Mouse (Mus musculus) neural tube, embryonic 15.5 days (tissue): ENCODE measurements around the gene Mrpl39. TPM values are rescaled to one million over a fixed set of nuclear protein-coding genes. Genes with fewer than 3 reads are reported as not detected.

Experiments used
- ATAC-seq: fragments of 200-750 bp; cut with Nextera tagmentation; 2 replicates; pipeline ENCODE4 v1.8.0; 2017; ENCODE audit warnings: mild to moderate bottlenecking, moderate TSS enrichment, moderate library complexity; ENCODE audit not compliant: low FRiP score
- H3K27ac ChIP-seq: fragments of 300-500 bp; sonication (generic); replicated peaks from 2 replicates; pipeline ENCODE4 v1.5.1; 2015; ENCODE audit warnings: mild to moderate bottlenecking, inconsistent platforms
- H3K27me3 ChIP-seq: fragments of 300-500 bp; sonication (generic); replicated peaks from 2 replicates; pipeline ENCODE4 v1.6.1; 2015; ENCODE audit warnings: inconsistent platforms
- H3K36me3 ChIP-seq: fragments of 300-500 bp; sonication (generic); 2 replicates; pipeline ENCODE4 v1.6.1; 2015; ENCODE audit warnings: inconsistent platforms
- H3K4me1 ChIP-seq: fragments of 300-500 bp; sonication (generic); 2 replicates; pipeline ENCODE4 v1.6.1; 2015; ENCODE audit warnings: inconsistent platforms
- H3K4me2 ChIP-seq: fragments of 300-500 bp; sonication (generic); 2 replicates; pipeline ENCODE4 v1.6.1; 2015; ENCODE audit warnings: inconsistent platforms, mild to moderate bottlenecking, moderate library complexity
- H3K4me3 ChIP-seq: fragments of 300-500 bp; sonication (generic); replicated peaks from 2 replicates; pipeline ENCODE4 v1.5.1; 2015; ENCODE audit warnings: mild to moderate bottlenecking, inconsistent platforms
- H3K9ac ChIP-seq: fragments of 300-500 bp; sonication (generic); replicated peaks from 2 replicates; pipeline ENCODE4 v1.6.1; 2015; ENCODE audit warnings: mild to moderate bottlenecking, inconsistent platforms
- H3K9me3 ChIP-seq: fragments of 300-500 bp; sonication (generic); replicated peaks from 2 replicates; pipeline ENCODE4 v1.6.1; 2016; ENCODE audit warnings: inconsistent platforms
- WGBS: fragments of 180-500 bp; shearing (Covaris S2); methylation state at CpG from one replicate; pipeline ENCODE4 v1.1.7; 2015; ENCODE audit warnings: mixed read lengths; 5-methylcytosine and 5-hydroxymethylcytosine counted together
- polyA plus RNA-seq: library from polyadenylated mRNA; unstranded; fragments of >200 nt; fragmentation: Nextera tagmentation; extraction: Ambion mirVana; gene quantifications from 2 replicates; pipeline ENCODE4 v1.2.1, GENCODE M21; 2015

Mrpl39 gene
- polyA plus RNA-seq, 1 experiment from 2014 or later, result 38.7 TPM

- Histone ChIP-seq H3K9ac (no peak overlapping the region), H3K36me3 (no peaks in the 10 kb centered on the region), H3K4me3 (no peak overlapping the region), H3K4me1 (peaks cover 9% of the 10 kb centered on the region), H3K27me3 (peaks cover 25% of the 10 kb centered on the region), H3K4me2 (no peak overlapping the region), H3K9me3 (no peaks in the 10 kb centered on the region), H3K27ac (no peak overlapping the region)
- 82% methylated on average over 8 of the region's 8 CpGs for WGBS
- no peak for ATAC-seq
These were observed 30.8 kb downstream of the Mrpl39 start for GRCm38 (mm10) chr16:84704661-84705240.

DNA sequence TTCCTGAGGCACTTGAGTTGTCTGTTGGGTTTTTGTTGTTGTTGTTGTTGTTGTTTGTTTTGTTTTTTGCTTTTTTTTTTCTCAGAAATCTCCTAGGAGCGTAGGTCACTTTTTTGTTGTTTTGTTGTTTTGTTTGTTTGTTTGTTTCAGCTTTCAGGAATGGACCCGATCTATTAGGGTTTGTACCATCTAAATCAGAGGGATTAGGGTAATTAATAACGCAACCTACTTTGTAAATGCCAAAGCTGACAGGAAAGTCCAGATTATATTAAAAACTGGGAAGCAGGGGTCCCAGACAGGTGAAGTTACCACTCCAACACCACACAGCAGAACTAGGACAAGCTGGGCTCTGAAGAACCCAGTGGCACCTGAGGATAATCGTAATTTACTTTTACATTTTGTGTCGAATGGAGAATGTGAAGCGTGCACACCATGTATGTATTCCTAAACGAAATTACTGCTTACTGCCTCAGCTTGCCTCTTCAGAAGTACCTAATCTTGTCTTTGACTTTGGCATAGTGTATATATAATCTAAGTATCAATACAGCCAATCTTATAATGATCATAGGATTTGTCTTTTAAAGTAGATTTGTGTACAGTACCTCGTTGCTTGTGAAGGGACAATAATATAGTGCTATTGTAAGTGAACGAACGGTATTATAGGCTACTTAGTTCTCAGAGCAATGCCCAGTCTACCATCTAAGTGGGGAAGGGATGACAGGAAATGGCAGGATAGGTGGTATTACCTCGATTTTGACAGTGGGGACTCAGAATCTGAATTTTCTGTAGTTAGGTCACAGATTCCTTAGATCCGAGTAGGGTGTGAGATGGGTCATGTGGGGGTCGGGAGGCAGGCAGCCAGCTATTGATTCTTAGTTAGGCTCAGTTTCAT is 31.5 kb downstream of the Mrpl39 start:
- Histone ChIP-seq H3K9me3 (no peaks in the 10 kb centered on the region), H3K9ac (no peak overlapping the region), H3K4me2 (peak overlapping the region; percentile 100), H3K4me1 (peaks cover 9% of the 10 kb centered on the region), H3K4me3 (peak overlapping the region; percentile 58), H3K27ac (no peak overlapping the region), H3K36me3 (no peaks in the 10 kb centered on the region), H3K27me3 (peaks cover 25% of the 10 kb centered on the region)
- no peak for ATAC-seq
- 63% methylated on average over 13 of the region's 13 CpGs for WGBS

DNA sequence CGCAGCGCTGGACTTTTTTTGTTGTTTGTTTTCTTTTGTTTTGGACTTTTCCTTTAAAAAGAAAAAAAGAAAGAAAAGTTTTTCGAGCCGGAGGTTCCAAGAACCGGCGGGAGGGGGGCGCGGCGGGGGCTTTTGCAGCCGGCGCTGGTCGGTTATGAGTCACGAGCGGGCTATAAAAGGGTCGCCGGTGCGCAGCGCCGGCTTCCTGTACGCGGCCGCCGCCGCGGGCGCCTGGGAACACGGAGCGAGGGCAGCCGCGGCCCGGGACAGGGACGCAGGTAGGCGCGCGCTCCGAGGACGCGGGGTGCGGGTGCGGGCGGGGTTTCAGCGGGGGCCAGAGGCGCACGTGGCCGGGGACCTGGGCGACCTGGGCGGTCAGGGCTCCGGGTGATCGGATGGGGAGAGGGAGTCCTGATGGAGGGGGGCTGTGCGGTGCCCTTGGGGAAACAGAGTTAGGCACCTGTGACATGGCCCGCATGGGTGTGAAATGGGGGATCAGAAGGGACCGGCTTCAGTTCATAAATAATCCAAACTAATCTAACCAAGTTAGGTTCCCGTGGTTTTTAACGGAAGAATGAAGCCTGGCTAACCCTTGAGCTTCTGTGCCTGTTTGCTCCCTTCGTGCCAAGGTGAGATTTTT is 32.3 kb downstream of the Mrpl39 start:
- no peaks in the 10 kb centered on the region for H3K9me3 ChIP-seq
- H3K4me2 ChIP-seq, result peak overlapping the region; percentile 100
- H3K27me3 ChIP-seq, result peaks cover 25% of the 10 kb centered on the region
- peaks cover 9% of the 10 kb centered on the region for H3K4me1 ChIP-seq
- H3K4me3 ChIP-seq, result peak overlapping the region; percentile 58
- no peaks in the 10 kb centered on the region for H3K36me3 ChIP-seq
- peak; percentile 61; the same call in 1 of the 2 replicates for ATAC-seq
- H3K9ac ChIP-seq, result peak overlapping the region; percentile 57
- H3K27ac ChIP-seq, result no peak overlapping the region
- WGBS, result under 1% methylated on average over 55 of the region's 55 CpGs

DNA sequence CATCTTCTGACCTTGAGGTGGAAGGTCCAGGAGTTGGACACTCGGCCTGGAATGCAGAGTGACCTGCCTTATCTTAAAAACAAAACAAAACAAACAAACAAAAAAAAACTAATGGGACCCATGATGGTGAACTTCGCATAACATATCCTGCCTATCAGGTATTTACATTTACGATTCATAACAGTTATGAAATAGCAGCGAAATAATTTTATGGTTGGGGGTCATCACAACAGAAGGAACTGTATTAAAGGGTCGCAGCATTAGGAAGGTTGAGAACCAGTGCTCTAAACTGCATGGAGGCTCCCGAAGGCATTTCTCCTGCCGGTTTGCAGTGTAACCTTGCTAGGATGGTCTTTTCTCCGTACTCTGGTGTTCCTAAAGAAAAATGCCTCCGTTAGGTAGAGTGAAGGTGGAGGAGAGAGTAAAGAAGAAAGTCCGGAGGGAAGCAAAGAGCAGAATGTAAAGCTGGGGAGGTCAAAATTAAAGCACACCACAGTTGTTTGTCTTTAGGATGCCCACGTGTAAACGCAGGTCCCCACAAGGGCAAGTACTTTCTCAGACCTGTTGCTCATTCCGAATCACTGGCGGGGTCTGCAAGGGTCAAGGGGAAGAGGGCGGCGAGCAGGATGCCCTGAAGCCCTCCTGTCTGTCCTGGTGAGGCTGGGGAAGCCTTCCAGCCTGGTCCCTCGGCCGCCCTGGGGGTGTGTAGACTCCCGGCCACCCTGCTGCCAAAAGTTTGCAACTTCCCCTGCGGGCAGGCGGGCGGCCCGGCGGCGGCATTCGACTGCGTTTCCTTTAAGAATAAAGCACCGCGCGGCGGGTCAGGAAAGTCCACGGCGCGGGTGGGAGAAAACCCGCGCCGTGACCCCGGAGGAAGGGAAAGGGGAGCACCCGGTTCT is 33.1 kb downstream of the Mrpl39 start:
- Histone ChIP-seq H3K4me2 (peak overlapping the region; percentile 100), H3K4me3 (peak overlapping the region; percentile 58), H3K9ac (peak overlapping the region; percentile 57; the same call in 1 of the 2 replicates), H3K27ac (no peak overlapping the region), H3K9me3 (no peaks in the 10 kb centered on the region), H3K36me3 (no peaks in the 10 kb centered on the region), H3K27me3 (peaks cover 25% of the 10 kb centered on the region), H3K4me1 (peaks cover 9% of the 10 kb centered on the region)
- ATAC-seq, result peak; percentile 30; the same call in 1 of the 2 replicates
- WGBS, result 15% methylated on average over 39 of the region's 39 CpGs

- ATAC-seq, result no peak
- peaks cover 9% of the 10 kb centered on the region for H3K4me1 ChIP-seq
- WGBS, result 87% methylated on average over 5 of the region's 5 CpGs
- H3K36me3 ChIP-seq, result no peaks in the 10 kb centered on the region
- H3K27me3 ChIP-seq, result peaks cover 25% of the 10 kb centered on the region
- H3K4me2 ChIP-seq, result no peak overlapping the region
- H3K27ac ChIP-seq, result no peak overlapping the region
- no peaks in the 10 kb centered on the region for H3K9me3 ChIP-seq
- no peak overlapping the region for H3K9ac ChIP-seq
- no peak overlapping the region for H3K4me3 ChIP-seq
These were observed 34.5 kb downstream of the Mrpl39 start for GRCm38 (mm10) chr16:84701041-84701440.

GRCm38 (mm10) chr16:84698708-84699107 is 36.8 kb downstream of the Mrpl39 start:
- Histone ChIP-seq H3K4me3 (no peak overlapping the region), H3K9ac (no peak overlapping the region), H3K4me2 (no peak overlapping the region), H3K36me3 (no peaks in the 10 kb centered on the region), H3K9me3 (no peaks in the 10 kb centered on the region), H3K4me1 (peaks cover 9% of the 10 kb centered on the region), H3K27ac (no peak overlapping the region), H3K27me3 (peaks cover 14% of the 10 kb centered on the region)
- no peak for ATAC-seq
- 70% methylated on average over 6 of the region's 6 CpGs for WGBS

GRCm38 (mm10) chr16:84696178-84696577 is 39.4 kb downstream of the Mrpl39 start:
- ATAC-seq, result no peak
- 84% methylated on average over 11 of the region's 11 CpGs for WGBS
- no peaks in the 10 kb centered on the region for H3K9me3 ChIP-seq
- H3K27ac ChIP-seq, result no peak overlapping the region
- no peaks in the 10 kb centered on the region for H3K27me3 ChIP-seq
- H3K4me1 ChIP-seq, result no peaks in the 10 kb centered on the region
- H3K4me2 ChIP-seq, result no peak overlapping the region
- no peaks in the 10 kb centered on the region for H3K36me3 ChIP-seq
- H3K9ac ChIP-seq, result no peak overlapping the region
- no peak overlapping the region for H3K4me3 ChIP-seq

DNA sequence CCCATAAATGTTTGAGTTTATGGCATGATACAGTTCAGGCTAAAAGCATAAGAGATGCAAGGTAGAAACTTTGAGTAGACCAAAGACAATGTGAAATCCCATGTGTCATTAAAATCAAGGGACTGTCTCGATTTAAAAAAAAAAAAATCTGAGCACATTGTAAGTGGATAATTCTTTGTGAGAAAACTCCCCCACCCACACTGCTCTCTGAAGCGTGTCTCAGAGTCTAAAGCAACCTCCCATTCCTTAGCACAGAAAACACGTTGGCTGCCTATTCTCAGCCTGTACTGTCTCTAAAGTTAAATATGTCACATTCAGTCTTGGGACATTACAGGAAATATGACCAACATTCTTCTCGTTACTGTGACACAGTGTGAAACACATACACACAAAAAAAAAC is 53.6 kb downstream of the Mrpl39 start:
- 78% methylated on average over 4 of the region's 4 CpGs for WGBS
- no peaks in the 10 kb centered on the region for H3K4me1 ChIP-seq

GRCm38 (mm10) chr16:84680760-84681159 is 54.8 kb downstream of the Mrpl39 start:
- 86% methylated on average over 5 of the region's 5 CpGs for WGBS
- Histone ChIP-seq H3K9ac (no peak overlapping the region), H3K9me3 (no peaks in the 10 kb centered on the region), H3K4me1 (no peaks in the 10 kb centered on the region), H3K27me3 (no peaks in the 10 kb centered on the region), H3K27ac (no peak overlapping the region), H3K36me3 (no peaks in the 10 kb centered on the region), H3K4me2 (no peak overlapping the region), H3K4me3 (no peak overlapping the region)
- ATAC-seq, result no peak

More for the DNA sequence above, 53.6 kb downstream of the Mrpl39 start:
- no peak for ATAC-seq
- H3K36me3 ChIP-seq, result no peaks in the 10 kb centered on the region
- H3K9me3 ChIP-seq, result no peaks in the 10 kb centered on the region
- H3K4me3 ChIP-seq, result no peak overlapping the region
- no peak overlapping the region for H3K27ac ChIP-seq
- H3K4me2 ChIP-seq, result no peak overlapping the region
- H3K27me3 ChIP-seq, result no peaks in the 10 kb centered on the region
- no peak overlapping the region for H3K9ac ChIP-seq

DNA sequence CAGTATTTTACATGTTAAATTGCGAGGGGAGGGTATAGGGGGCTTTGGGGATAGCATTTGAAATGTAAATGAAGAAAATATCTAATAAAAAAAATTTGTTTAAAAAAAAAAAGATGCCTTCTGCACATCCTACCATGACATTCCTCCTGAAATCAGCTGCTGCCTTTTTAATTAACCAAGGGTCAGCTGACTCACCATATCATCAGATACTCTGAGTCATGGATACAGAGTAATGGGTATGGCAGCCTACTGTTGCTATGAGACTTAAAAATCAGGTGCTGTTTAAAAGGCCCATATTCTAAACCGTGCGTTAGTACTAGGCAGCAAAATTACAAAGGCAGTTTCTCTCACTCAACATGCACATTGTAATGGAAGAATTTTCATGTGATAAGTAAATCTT is 58.2 kb downstream of the Mrpl39 start:
- WGBS, result 85% methylated on average over 3 of the region's 3 CpGs
- ATAC-seq, result no peak
- no peak overlapping the region for H3K4me3 ChIP-seq
- no peaks in the 10 kb centered on the region for H3K36me3 ChIP-seq
- no peaks in the 10 kb centered on the region for H3K4me1 ChIP-seq
- no peaks in the 10 kb centered on the region for H3K27me3 ChIP-seq
- H3K27ac ChIP-seq, result no peak overlapping the region
- no peaks in the 10 kb centered on the region for H3K9me3 ChIP-seq
- H3K9ac ChIP-seq, result no peak overlapping the region
- no peak overlapping the region for H3K4me2 ChIP-seq
